Mouse (Mus musculus) left cerebral cortex, postnatal 25 days (tissue): ENCODE measurements around the gene Hpse. TPM values are rescaled to one million over a fixed set of nuclear protein-coding genes. Genes with fewer than 3 reads are reported as not detected.
A peak's percentile ranks its signal among the peaks of the same experiment; 100 is the strongest.

Experiments
- DNase-seq, 2 experiments: peaks; one replicate each; pipeline ENCODE4 v3.0.0; 2022; ENCODE audit warnings: low spot score in 2 of 2, mixed read lengths in 1 of 2
- intact Hi-C: fragments of 180-260 bp; cut with DNase I; formaldehyde crosslinking; loops from one replicate; pipeline ENCODE4 v1.15.1; 2025
- total RNA-seq, 2 experiments: library from RNA; stranded (reverse); gene quantifications; 2 replicates each; pipeline ENCODE4 v1.2.3; 2021

Hpse gene
- total RNA-seq, 2 experiments from 2014 or later = 1.6 to 1.8 TPM

DNA sequence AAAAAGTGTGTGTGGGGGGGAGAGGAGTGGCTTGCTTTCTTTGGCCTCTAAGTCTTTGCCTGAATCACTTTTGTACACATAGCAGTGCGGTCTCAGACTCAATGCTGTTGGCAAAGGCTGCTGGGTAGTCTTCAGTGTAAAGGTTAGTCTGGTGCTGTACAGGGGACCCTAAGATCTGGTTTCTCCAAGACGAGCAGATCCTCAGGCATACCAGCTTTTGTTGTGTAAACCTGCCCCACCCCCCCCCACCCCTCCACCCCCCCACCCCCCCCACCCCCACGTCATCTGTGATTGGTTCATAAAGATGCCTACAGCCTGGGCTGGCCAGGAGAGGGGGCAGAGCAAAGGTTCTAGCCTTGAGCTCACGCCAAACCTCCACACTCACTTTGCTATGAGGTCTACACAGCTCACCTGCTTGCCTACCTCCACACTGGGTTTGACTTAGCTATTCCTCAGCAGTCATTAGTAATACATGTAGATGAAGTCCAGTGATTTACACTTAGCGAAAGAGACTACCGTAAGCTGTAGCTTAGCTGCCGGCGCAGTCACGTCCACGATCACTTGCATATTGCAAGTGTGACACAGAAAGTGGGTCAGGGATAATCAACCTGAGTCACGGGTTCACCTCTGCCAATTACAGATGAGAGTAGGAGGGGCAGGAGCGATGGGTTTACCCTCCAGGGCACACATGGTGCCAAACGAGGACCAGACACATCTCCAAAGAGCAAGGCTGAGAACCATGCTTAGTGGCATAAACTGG is 18.5 kb downstream of the Hpse start:
- intact Hi-C loops = no loop called here
- no peak for DNase-seq

DNA sequence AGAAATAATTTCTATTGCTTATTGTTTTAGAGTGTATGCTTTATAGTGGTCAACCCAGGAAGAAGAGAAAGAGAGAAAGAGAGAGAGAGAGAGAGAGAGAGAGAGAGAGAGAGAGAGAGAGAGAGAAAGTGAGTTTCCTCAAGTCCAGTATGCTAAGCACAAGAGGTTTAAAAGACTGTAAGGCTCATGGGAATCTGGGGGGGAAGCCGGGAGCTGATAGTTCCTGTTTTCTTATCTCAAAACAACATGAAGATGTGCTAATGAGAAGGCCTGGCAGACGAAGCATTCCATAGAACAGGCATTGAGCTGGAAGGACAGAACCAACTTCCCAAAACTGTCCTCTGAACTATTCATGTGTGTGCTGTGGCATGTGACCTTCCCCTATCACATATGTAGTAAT is 21.6 kb downstream of the Hpse start:
- intact Hi-C loops = no loop called here
- DNase-seq = no peak

DNA sequence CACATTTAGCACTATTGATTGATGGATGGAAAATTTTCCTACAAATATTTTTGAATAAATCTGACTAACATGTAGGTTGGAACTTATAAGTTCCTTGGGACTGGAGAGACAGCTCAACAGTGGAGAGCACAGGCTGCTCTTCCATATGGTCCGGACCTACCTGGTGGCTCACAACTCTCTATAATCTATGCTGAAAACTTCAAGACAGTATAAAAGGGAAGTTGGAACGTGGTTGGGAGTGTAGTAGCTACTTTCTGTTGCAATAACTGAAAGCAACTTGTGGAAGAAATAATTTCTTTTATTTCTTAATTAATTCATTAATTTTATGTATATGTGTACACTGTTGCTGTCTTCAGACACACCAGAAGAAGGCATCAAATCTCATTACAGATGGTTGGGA is 22.1 kb downstream of the Hpse start:
- DNase-seq = no peak
- intact Hi-C loops = no loop called here

DNA sequence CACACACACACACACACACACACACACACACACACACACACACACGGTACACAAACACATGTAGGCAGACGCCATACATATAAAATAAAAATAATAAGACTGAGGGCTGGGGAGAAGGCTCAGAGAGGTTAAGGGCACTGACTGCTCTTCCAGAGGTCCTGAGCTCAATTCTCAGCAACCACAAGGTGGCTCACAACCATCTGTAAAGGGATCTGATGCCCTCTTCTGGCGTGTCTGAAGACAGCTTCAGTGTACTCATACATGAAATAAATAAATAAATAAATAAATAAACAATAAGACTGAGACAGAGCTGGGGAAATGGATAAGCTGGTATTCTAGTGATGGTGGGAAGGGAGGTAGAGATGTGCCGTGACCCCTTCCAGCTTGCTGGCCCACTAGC is 33.9 kb downstream of the Hpse start:
- no peak for DNase-seq
- intact Hi-C loops = no loop called here

DNA sequence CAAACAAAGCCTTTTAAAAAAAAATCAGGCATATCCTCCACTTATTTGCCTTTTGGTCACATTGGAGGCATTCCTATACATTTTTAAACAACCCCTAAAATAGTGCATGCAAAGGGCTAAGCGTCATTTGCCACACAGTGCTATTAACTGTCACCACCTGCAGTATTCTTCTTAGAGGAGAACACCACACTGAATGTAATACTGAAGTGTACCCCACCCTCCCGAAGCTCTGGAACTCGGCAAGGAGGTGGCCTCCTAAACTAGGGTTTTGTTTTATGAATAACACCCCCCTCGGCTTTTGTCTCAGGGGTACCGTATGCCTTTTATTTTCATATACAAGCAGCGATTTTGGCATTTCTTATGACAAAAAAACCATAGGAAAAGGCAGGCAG is 39.0 kb downstream of the Hpse start:
- intact Hi-C loops = no loop called here
- DNase-seq = no peak

DNA sequence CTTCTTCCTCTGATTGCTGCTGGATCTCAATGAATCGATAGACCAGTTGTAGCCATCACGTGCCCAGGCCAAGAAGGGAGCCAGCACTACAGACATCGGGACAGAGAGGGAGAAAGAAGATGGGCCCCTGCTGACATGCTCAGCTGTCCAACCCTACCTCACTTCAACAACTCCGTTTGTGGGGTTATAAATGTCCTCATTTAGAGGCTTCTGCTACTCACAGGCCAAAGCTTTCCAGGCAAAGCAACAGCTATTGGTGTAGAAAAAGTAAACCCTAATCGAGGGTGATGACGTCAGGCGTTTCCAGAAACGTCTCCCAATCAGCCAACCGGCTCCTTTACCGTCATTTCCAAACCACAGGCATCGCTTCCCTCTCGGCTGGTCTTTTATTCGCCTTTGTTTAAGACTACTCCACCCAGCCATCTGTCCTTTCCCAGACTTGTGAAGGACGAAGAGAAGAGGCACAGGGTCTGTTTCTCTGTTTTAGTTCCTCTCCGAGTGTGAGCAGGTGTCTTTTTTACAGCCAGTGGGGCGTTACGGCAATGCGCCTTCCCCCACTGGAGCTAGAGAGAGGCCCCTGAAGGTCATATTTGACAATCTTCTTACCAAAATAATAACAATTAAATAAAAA is 39.5 kb downstream of the Hpse start:
- intact Hi-C loops = loop anchor here (5.0 kb wide), 1 partner anchor 237 kb away; no protein-coding TSS in a partner anchor
- no peak for DNase-seq

DNA sequence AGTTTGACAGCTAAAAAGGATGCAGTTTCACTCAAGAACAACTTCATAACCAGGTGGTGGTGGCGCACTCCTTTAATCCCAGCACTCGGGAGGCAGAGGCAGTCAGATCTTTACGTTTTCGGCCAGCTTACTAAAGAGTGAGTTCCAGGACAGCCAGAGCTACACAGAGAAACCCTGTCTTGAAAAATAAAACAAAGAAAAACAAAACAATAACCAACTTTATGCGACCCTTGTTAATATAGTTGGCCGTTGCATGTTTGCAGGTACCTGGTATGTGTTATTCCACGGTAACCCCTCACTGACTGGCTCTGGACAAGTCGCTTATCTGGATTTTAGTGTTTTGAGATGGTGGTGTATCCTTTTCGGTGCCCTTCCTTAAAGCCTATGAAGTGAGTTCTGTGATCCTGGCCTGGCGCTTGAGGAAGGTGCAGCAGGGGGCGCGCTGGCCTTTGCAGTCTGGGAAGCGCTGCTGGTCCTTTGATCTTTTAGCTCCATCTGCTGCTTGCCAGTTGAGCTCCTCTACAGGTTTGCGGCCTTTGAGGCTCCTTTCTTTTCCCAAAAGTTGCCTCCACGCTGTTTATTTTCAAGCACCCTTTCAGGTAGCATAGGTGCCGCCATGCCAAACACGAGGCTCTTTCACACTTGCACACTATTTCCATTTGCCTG is 44.7 kb downstream of the Hpse start, which contains the start of gene Coq2:
Gene Coq2, minus strand, starts transcription at position 430 of the 666 bp plus-strand sequence.
- intact Hi-C loops = loop anchor here (2.0 to 5.0 kb wide), 2 partner anchors 124 to 242 kb away; partner anchors contain the start of genes Helq and Mrps18c
- peak; percentile 61 to 77 for DNase-seq

DNA sequence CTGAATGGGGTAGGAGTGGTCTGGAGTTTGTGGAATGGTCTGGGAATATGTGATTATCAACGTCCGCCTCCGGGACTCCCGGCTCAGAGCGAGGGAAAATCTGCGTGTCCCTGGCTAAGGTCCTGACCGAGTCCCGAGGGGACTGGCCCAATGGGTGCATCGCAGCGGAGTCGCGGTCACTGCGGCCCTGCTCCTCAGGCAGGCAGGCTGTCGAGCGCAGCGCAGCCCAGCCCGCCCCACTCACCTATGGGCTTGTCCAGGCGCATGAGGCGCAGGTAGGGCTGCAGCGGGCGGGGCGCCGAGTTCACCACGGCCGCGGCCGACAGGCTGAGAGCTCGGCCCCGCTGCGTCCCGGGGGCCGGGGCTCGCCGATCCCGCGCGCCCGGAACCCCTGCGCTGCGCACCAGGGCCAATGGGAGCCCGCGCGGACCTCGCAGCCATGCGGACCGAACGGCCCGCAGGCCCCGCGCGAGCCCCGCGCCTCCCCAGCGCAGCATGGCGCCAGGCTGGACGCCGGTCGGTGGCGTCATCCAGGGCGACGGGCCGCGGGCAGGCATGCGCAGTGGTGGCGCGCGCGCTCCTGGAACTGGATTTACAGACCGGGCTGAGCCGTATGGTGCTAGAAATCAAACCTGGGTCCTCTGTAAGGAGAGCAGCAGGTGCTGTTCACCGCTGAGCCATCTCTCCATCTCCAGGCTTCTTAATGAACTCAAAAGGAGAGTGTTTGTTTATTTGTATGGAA is 45.6 kb downstream of the Hpse start:
- peak; percentile 88 for DNase-seq

DNA sequence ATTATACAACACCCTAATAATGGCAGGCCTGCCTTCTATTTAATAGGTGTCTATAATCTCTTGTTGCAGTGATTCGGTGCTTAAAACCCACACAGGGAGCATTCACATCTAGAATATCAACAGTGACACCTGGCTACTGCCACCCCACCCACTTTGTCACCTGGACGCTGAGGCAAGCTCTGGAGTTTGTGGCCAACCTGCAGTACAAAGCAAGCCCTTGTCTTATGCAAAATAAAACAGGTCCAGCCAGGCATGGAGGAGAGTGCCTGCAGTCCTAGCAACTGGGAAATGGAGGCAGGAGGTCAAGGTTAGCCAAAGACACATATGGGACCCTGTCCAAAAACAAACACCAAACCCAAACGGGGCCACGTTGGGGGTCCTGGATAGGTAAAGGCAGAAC is 47.1 kb downstream of the Hpse start:
- DNase-seq = no peak
- intact Hi-C loops = no loop called here

More for the DNA sequence above, 45.6 kb downstream of the Hpse start:
- intact Hi-C loops = loop anchor here (2.0 kb wide), 1 partner anchor 125 kb away; the partner anchor contains the start of genes Helq and Mrps18c

DNA sequence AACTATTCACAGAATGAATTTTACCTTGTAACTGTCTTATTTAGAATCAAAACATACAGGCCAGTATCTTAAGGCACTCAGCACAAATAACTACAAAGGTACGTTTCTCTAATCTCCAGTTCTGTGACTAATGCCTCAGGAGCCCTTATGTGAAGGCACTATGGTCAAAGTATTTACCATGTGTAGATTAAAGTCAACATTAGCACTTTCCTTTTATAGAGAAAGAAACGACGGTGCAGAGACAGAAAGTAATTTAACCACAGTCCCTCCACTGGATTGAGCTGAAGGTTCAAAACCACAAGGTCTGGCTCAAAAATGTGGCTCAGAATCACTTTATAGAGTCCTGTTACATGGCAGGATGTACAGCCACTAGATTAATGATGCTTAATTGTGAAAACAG is 47.6 kb downstream of the Hpse start:
- intact Hi-C loops = no loop called here
- DNase-seq = no peak

DNA sequence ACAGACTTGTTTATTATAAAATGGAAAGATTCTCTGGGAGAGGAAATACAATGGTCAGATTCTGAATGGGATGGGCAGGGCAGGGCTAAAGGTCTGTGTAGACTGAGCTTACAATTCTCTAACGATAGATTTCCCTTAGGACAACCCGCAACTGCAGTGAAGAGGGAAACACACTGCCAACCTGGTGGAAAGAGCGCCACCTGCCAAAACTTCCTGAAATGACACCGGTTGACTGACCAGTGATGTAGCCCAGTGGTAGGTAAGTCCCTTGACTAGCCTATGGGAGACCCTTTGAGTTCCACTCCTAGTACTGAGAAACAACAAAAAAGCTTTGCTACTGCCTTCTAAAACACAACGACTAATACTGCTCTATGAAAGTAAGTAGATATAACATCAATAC is 48.1 kb downstream of the Hpse start:
- intact Hi-C loops = no loop called here

DNA sequence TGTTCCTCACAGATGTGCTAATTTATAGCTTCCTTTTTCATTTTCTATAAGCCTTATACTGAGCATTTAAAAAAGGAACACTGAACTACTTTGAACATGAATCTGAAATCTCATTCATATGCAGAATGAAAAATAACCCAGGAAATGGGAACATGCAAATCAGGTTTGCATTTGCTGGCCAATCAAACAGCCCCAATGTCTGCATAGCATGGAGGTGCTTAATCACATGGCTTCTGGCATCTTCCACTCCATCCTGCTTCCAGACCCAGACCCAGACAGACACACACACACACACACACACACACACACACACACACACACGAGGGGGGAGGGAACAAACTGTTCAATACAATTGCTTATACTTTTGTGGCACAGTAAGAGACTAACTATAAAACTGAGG is 52.6 kb downstream of the Hpse start:
- DNase-seq = peak in 1 of 2 experiments; percentile 52
- intact Hi-C loops = no loop called here

More for the DNA sequence above, 48.1 kb downstream of the Hpse start:
- DNase-seq = peak in 1 of 2 experiments; percentile 64

DNA sequence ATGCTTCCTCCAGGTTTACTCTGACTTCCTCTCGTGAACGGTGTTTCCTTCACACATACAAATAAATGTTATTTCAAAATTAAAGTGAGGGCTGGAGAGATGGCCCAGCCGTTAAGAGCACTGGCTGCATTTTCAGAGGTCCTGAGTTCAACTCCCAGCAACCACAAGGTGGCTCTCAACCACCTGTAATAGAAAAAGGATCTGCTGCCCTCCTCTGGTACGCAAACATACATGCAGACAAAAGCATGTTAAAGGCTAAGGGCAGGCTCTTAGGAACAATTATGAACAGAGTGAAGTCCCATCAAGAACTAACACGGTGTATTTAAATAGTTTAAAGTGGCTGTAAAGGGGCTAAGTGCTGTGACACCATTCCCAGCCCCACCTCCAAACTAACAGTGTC is 55.7 kb downstream of the Hpse start:
- DNase-seq = peak; percentile 44 to 49
- intact Hi-C loops = loop anchor here (5.0 kb wide), 1 partner anchor 117 kb away; no protein-coding TSS in a partner anchor

DNA sequence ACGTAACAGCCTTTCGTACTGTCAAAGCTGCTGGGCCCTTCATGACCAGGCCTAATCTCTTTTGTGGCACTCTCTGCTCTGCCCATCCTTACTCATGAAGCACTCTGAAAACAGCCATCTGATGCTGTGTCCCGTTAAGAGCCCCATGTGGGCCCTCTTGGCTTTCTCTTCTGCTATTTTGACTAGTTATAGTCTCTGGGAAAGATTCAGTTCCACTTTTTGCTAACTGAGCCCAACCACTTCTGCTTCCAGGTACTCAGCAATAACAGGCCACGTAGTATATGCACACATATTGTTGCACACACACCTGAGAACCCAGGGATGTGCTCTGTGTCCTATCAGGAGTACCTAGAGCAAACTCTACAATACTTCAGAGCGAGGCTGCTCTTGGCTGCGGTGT is 56.5 kb downstream of the Hpse start:
- no peak for DNase-seq
- intact Hi-C loops = loop anchor here (5.0 kb wide), 1 partner anchor 116 kb away; no protein-coding TSS in a partner anchor

DNA sequence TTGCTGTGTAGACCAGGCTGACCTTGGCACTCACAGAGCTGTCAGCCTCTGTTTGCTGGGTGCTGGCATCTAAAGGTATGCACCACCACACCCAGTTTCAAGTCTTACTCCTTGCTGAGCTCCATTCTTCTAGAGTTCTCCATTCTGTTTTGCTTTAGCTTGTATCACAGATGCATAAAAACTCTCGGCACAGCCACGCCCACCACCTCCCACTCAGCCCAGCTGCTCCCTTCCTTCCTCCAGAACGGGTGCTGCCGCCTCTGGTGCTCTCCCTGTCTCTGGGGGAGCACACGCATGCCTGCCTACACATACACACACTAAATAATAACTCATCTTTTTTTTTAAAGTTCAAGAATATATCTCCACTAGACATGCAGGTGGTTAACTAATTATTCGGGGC is 61.1 kb downstream of the Hpse start:
- intact Hi-C loops = no loop called here
- DNase-seq = peak; percentile 47 to 58

DNA sequence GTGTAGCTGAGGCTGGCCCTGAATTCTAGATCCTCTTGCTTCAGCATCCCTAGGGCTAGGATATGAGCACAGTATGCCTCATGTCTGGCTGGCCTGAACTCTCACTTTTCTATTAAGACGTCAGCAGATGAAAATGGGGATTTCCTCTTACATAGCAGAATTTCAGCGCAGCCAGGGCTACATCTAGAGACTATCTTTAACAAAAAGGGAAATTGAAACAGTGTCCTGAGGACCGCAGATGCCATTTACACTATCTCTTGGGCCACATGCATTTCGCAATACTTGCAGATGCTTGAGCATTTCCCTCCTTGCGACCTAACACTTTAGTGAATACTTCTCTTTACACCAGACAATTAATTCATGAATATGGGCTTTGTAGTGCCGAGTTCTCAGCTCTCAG is 63.2 kb downstream of the Hpse start:
- intact Hi-C loops = no loop called here

DNA sequence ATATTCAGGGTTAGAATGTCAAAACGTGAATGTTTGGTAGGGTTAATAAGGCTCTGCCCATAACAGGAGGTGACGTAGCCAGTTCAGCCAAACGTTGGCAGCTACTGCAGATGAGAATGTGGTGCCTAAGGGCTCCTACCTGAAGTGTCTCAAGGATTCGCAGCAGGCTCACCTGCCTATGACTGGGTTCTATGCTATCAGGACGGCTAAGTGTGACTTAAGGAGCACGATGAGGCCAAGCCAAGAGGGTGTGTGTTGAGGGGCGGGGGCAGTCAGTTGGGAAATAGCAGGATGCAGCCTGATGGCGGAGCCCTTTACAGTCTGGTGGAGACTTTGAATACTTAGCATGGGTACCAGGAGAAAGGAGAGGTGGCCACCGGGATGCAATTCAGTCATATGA is 67.2 kb downstream of the Hpse start:
- intact Hi-C loops = no loop called here
- DNase-seq = no peak

More for the DNA sequence above, 63.2 kb downstream of the Hpse start:
- no peak for DNase-seq

DNA sequence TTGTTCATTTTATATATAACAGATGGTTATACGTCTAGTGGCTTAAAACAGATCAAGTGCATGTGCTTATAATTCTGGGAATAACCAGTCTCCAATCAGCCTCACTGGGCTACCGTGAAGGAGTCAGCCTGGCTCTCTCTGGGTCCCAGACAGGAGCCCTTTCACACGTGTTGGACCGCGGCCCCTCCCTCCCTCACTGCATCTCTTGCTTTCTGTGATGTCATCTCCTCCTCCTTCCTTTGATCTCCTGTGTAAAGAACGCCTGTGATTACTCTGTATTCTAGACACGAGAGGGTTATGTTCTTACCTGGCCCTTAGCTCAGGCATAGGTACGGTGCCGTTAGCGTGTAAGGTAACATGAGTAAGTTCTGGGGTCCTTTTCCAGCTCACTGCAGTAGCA is 68.0 kb downstream of the Hpse start:
- intact Hi-C loops = no loop called here
- no peak for DNase-seq

DNA sequence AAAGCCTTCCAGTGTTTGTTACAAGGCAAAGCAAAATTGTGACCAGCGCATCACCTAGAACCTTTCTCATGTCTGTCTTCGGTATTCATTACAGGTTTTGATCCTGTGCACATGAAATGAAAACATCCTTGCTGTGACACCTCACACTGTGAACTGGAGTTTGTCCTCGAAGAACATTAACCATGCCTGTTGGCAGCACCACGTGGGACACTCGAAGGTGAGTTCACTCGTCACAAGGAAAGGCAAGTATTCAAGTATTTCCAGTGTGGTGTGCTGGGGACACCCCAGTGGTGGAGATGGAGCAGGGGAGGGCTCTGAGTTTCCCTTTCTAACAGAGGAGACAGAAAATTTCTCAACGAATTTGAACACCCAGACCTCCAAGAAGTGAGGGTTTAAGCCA is 68.5 kb downstream of the Hpse start:
- intact Hi-C loops = no loop called here
- no peak for DNase-seq

DNA sequence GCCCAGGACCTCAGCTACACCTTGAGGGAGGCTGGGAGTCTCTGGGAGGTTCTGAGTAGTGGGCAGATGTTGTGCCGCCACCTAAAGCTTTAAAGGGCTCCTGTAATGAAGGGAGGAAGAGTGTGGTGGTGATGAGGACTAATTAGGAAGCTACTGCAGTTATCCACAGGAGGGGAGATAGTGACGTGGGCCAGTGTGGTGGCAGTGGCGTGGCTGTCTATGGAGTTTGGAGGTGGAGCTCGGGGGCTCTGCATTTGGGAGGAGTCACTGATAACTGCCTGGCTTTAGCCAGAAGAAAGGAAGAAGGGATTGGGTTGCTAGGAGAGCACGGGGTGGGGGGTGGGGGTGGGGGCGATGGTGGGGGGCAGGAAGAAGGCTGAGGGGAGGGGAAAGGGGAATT is 71.0 kb downstream of the Hpse start:
- no peak for DNase-seq
- intact Hi-C loops = no loop called here
